Mouse (Mus musculus): ENCODE measurements at regions not wholly inside any gene's neighbourhood (a gene's known extent, or its start where the extent isn't known, plus 50 kb on each side); places are given as distances from the start of the nearest gene placed in this dataset.

DNA sequence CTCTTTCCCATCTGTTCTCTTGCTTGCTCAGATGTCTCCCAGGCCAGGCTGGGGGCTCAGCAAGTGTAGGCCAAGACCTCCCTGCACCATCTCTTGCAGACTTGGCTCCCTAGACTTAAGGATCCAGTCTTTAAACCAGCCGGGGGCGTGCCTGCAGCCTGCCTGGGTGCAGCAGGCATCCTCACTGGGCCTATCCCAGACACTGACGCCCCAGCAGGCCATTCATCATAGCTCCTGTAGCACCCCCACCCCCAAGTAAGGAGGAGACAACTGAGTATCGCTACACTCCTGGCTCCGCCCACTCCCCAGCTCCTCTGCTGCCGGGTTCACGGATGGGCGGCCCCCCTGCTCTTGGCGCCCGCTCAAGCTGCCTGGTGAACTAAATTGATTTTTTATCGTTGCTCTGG, 160.2 kb downstream of the Gm26897 start:
- peak overlapping the region; percentile 7 to 21; a peak in 2 of 4 replicates for H3K4me3 ChIP-seq (ENCODE audit: control insufficient read depth in 1 of 2, insufficient read depth in 1 of 2, low read depth in 1 of 2, low read length in 2 of 2)

DNA sequence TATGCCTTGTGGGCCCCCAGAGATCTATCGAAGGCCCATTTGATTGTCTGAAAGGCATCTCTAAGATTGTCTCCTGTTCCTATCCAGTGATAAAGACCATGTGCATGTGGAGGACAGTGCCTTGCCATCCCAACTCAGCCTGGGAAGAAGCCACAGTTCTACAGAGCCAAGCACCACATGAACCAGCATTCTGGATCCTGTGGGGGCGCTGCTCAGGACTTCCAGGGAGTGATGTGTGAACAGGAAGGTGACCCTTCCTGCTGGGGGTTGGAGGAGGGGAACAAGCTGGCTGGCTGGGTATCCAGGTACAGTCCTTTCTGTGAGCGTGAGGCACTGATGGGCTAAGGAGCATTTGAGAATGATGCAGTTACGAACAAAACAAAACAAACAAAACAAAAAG, 163.8 kb downstream of the Gm26897 start:
- no peak for ATAC-seq (ENCODE audit: insufficient number of reproducible peaks, insufficient read depth, low FRiP score, low read depth)
- H3K36me3 ChIP-seq (ENCODE audit: control insufficient read depth, insufficient read depth, low read length): no peaks in the 10 kb centered on the region
- no peak overlapping the region for H3K27ac ChIP-seq (replicated peaks in 1 of 2; ENCODE audit: control insufficient read depth in 1 of 2, insufficient read depth in 1 of 2, low read depth in 2 of 2, low read length in 2 of 2)
- peaks cover 22% of the 10 kb centered on the region for H3K27me3 ChIP-seq (ENCODE audit: control insufficient read depth, insufficient read depth, low read length)
- no peak overlapping the region for H3K9ac ChIP-seq (ENCODE audit: low read length)
- 46% methylated on average over 4 of the region's 4 CpGs for WGBS
- H3K4me2 ChIP-seq (ENCODE audit: low read length): no peak overlapping the region
- H3K9me3 ChIP-seq (ENCODE audit: control insufficient read depth, low read length): no peaks in the 10 kb centered on the region
- no peak overlapping the region for H3K4me3 ChIP-seq (ENCODE audit: control insufficient read depth in 1 of 2, insufficient read depth in 1 of 2, low read depth in 1 of 2, low read length in 2 of 2)
- H3K4me1 ChIP-seq (ENCODE audit: control insufficient read depth in 2 of 2, insufficient read depth in 2 of 2, low read length in 2 of 2): peaks cover 7 to 8% of the 10 kb centered on the region in 2 experiments; a peak in 3 of 4 replicates

More for the DNA sequence above, 160.2 kb downstream of the Gm26897 start:
- Histone ChIP-seq H3K27ac (replicated peaks in 1 of 2; ENCODE audit: control insufficient read depth in 1 of 2, insufficient read depth in 1 of 2, low read depth in 2 of 2, low read length in 2 of 2) (no peak overlapping the region), H3K4me2 (ENCODE audit: low read length) (peak overlapping the region; percentile 55), H3K36me3 (ENCODE audit: control insufficient read depth, insufficient read depth, low read length) (no peaks in the 10 kb centered on the region), H3K4me1 (ENCODE audit: control insufficient read depth in 2 of 2, insufficient read depth in 2 of 2, low read length in 2 of 2) (peaks cover 11 to 12% of the 10 kb centered on the region in 2 experiments; a peak in 3 of 4 replicates), H3K9me3 (ENCODE audit: control insufficient read depth, low read length) (no peaks in the 10 kb centered on the region), H3K9ac (ENCODE audit: low read length) (no peak overlapping the region), H3K27me3 (ENCODE audit: control insufficient read depth, insufficient read depth, low read length) (peaks cover 10% of the 10 kb centered on the region)
- ATAC-seq (ENCODE audit: insufficient number of reproducible peaks, insufficient read depth, low FRiP score, low read depth): peak; percentile 51
- 1% methylated on average over 11 of the region's 11 CpGs for WGBS

DNA sequence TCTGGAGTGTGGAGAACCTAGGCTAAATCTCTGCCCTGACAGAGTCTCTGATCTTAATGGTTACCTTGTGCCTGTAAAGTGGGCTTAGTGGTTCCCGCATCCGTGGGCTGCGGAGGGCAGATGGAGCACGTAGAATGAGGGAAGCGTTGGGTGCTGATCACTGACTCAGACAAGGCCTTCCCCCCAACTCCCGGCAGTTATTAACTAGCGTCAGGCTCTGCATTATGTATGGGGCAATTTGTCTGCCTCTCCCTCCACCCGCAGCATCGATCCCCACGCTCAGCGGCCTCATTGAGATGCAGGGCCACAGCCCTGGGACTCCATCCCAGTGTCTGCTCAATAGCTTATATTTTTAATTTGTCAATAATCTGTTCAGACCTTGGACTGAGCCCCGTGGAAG, 164.8 kb downstream of the Gm26897 start:
- no peak overlapping the region for H3K9ac ChIP-seq (ENCODE audit: low read length)
- WGBS: 70% methylated on average over 12 of the region's 12 CpGs
- peaks cover 7 to 8% of the 10 kb centered on the region in 2 experiments; a peak in 3 of 4 replicates for H3K4me1 ChIP-seq (ENCODE audit: control insufficient read depth in 2 of 2, insufficient read depth in 2 of 2, low read length in 2 of 2)
- H3K9me3 ChIP-seq (ENCODE audit: control insufficient read depth, low read length): no peaks in the 10 kb centered on the region
- ATAC-seq (ENCODE audit: insufficient number of reproducible peaks, insufficient read depth, low FRiP score, low read depth): no peak
- no peak overlapping the region for H3K27ac ChIP-seq (replicated peaks in 1 of 2; ENCODE audit: control insufficient read depth in 1 of 2, insufficient read depth in 1 of 2, low read depth in 2 of 2, low read length in 2 of 2)
- H3K27me3 ChIP-seq (ENCODE audit: control insufficient read depth, insufficient read depth, low read length): peaks cover 22% of the 10 kb centered on the region
- no peak overlapping the region for H3K4me2 ChIP-seq (ENCODE audit: low read length)
- no peak overlapping the region for H3K4me3 ChIP-seq (ENCODE audit: control insufficient read depth in 1 of 2, insufficient read depth in 1 of 2, low read depth in 1 of 2, low read length in 2 of 2)
- H3K36me3 ChIP-seq (ENCODE audit: control insufficient read depth, insufficient read depth, low read length): no peaks in the 10 kb centered on the region

DNA sequence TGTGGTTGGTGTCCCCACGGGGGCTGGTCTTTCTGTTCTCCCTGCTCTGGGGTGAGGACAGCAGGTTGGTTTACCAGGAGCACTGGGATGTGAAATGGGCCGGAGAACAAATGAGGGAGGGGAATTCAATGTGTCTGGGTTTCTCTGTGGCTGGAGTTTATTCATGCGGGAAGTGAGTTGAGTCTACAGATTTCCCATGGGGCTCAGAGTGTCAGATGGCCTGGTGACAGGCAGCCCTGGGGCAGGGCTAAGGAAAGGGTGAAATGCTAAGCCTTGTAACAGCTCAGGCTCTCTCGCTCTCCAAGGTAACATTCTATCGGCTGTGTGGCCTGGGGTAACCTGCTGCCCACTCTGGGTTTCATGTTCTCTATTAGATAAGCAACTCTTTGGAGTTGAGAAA, 167.5 kb downstream of the Gm26897 start:
- WGBS: 41% methylated on average over 5 of the region's 5 CpGs

DNA sequence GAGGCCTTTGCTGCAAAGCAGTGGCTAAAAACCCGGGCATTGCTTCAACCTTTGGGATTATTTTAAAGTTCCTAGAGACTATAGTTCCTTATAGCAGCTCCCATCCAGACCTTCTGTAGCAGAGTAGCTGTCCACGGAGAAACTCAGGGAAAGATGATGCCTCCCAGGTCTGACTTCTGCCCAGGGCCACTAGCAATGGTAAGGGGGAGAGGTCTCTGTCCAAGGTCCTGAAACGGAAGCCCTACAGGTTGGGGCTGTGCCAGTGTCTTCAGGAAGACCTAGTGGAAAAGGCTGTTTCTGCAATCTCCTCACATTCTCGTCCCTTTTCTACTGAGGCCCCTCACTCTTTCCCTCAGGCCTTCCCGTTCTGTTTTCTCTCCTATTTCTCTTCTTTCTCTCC, 168.0 kb downstream of the Gm26897 start:
- 22% methylated on average over 5 of the region's 5 CpGs for WGBS
- ATAC-seq (ENCODE audit: insufficient number of reproducible peaks, insufficient read depth, low FRiP score, low read depth): no peak

More for the DNA sequence above, 167.5 kb downstream of the Gm26897 start:
- no peaks in the 10 kb centered on the region for H3K4me1 ChIP-seq (ENCODE audit: control insufficient read depth in 2 of 2, insufficient read depth in 2 of 2, low read length in 2 of 2)
- H3K4me2 ChIP-seq (ENCODE audit: low read length): no peak overlapping the region
- ATAC-seq (ENCODE audit: insufficient number of reproducible peaks, insufficient read depth, low FRiP score, low read depth): no peak
- peaks cover 12% of the 10 kb centered on the region for H3K27me3 ChIP-seq (ENCODE audit: control insufficient read depth, insufficient read depth, low read length)
- H3K36me3 ChIP-seq (ENCODE audit: control insufficient read depth, insufficient read depth, low read length): no peaks in the 10 kb centered on the region
- no peak overlapping the region for H3K9ac ChIP-seq (ENCODE audit: low read length)
- no peak overlapping the region for H3K27ac ChIP-seq (replicated peaks in 1 of 2; ENCODE audit: control insufficient read depth in 1 of 2, insufficient read depth in 1 of 2, low read depth in 2 of 2, low read length in 2 of 2)
- H3K4me3 ChIP-seq (ENCODE audit: control insufficient read depth in 1 of 2, insufficient read depth in 1 of 2, low read depth in 1 of 2, low read length in 2 of 2): no peak overlapping the region
- no peaks in the 10 kb centered on the region for H3K9me3 ChIP-seq (ENCODE audit: control insufficient read depth, low read length)

DNA sequence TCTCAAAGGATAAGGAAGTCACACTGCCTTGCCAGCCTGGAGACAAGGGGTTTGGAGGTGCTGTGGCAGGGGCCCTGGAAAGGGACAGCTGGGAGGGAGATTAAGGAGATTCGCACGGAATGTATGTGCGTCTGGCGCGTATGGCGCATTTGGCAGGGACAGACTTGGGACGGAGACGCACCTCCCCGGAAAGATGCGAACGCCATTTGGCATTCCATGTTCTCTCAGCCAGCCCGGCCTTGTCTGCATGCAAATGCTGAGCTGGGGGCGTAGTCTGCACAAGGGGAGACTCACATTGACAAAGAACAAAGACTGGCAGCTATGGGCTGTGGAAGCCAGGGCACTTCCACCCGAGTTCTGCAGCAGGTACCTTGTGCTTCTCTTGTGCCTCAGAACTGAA, 174.4 kb downstream of the Gm26897 start:
- ATAC-seq (ENCODE audit: insufficient number of reproducible peaks, insufficient read depth, low FRiP score, low read depth): no peak
- peaks cover 5% of the 10 kb centered on the region; the same call in 1 of the 2 replicates for H3K9me3 ChIP-seq (ENCODE audit: control insufficient read depth, low read length)
- no peaks in the 10 kb centered on the region for H3K36me3 ChIP-seq (ENCODE audit: control insufficient read depth, insufficient read depth, low read length)
- H3K4me3 ChIP-seq (ENCODE audit: control insufficient read depth in 1 of 2, insufficient read depth in 1 of 2, low read depth in 1 of 2, low read length in 2 of 2): no peak overlapping the region
- peaks cover 18% of the 10 kb centered on the region for H3K27me3 ChIP-seq (ENCODE audit: control insufficient read depth, insufficient read depth, low read length)
- H3K27ac ChIP-seq (replicated peaks in 1 of 2; ENCODE audit: control insufficient read depth in 1 of 2, insufficient read depth in 1 of 2, low read depth in 2 of 2, low read length in 2 of 2): no peak overlapping the region
- no peaks in the 10 kb centered on the region for H3K4me1 ChIP-seq (ENCODE audit: control insufficient read depth in 2 of 2, insufficient read depth in 2 of 2, low read length in 2 of 2)
- WGBS: 83% methylated on average over 14 of the region's 14 CpGs
- H3K9ac ChIP-seq (ENCODE audit: low read length): no peak overlapping the region
- H3K4me2 ChIP-seq (ENCODE audit: low read length): no peak overlapping the region

More for the DNA sequence above, 168.0 kb downstream of the Gm26897 start:
- no peak overlapping the region for H3K4me2 ChIP-seq (ENCODE audit: low read length)
- H3K9ac ChIP-seq (ENCODE audit: low read length): no peak overlapping the region
- H3K27me3 ChIP-seq (ENCODE audit: control insufficient read depth, insufficient read depth, low read length): peaks cover 12% of the 10 kb centered on the region
- no peaks in the 10 kb centered on the region for H3K4me1 ChIP-seq (ENCODE audit: control insufficient read depth in 2 of 2, insufficient read depth in 2 of 2, low read length in 2 of 2)
- H3K27ac ChIP-seq (replicated peaks in 1 of 2; ENCODE audit: control insufficient read depth in 1 of 2, insufficient read depth in 1 of 2, low read depth in 2 of 2, low read length in 2 of 2): no peak overlapping the region
- no peak overlapping the region for H3K4me3 ChIP-seq (ENCODE audit: control insufficient read depth in 1 of 2, insufficient read depth in 1 of 2, low read depth in 1 of 2, low read length in 2 of 2)
- H3K9me3 ChIP-seq (ENCODE audit: control insufficient read depth, low read length): no peaks in the 10 kb centered on the region
- no peaks in the 10 kb centered on the region for H3K36me3 ChIP-seq (ENCODE audit: control insufficient read depth, insufficient read depth, low read length)

DNA sequence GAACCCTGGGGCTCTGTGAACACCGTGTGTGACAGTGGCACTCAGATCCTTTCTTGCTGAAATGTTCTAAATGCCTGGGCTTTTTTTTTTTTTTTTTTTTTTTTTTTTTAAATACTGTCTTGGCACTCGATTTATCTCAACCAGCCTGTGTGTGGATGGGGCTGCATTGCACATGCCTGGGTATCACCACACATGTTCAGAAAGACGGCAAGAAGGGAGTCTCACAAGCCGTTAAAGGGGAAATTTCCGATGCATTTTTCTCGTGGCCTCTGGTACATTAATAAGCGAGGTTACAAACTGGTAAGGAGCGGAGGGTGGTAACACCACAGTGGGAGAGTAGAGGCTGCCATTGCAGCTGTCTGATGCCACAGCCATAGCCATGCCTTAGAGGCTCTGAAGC, 176.8 kb downstream of the Gm26897 start:
- ATAC-seq (ENCODE audit: insufficient number of reproducible peaks, insufficient read depth, low FRiP score, low read depth): no peak
- Histone ChIP-seq H3K4me1 (ENCODE audit: control insufficient read depth in 2 of 2, insufficient read depth in 2 of 2, low read length in 2 of 2) (no peaks in the 10 kb centered on the region), H3K27ac (replicated peaks in 1 of 2; ENCODE audit: control insufficient read depth in 1 of 2, insufficient read depth in 1 of 2, low read depth in 2 of 2, low read length in 2 of 2) (no peak overlapping the region), H3K9ac (ENCODE audit: low read length) (no peak overlapping the region), H3K36me3 (ENCODE audit: control insufficient read depth, insufficient read depth, low read length) (no peaks in the 10 kb centered on the region), H3K9me3 (ENCODE audit: control insufficient read depth, low read length) (peaks cover 9% of the 10 kb centered on the region; the same call in 1 of the 2 replicates), H3K4me3 (ENCODE audit: control insufficient read depth in 1 of 2, insufficient read depth in 1 of 2, low read depth in 1 of 2, low read length in 2 of 2) (no peak overlapping the region), H3K27me3 (ENCODE audit: control insufficient read depth, insufficient read depth, low read length) (peaks cover 18% of the 10 kb centered on the region), H3K4me2 (ENCODE audit: low read length) (no peak overlapping the region)
- WGBS: 63% methylated on average over 8 of the region's 8 CpGs

DNA sequence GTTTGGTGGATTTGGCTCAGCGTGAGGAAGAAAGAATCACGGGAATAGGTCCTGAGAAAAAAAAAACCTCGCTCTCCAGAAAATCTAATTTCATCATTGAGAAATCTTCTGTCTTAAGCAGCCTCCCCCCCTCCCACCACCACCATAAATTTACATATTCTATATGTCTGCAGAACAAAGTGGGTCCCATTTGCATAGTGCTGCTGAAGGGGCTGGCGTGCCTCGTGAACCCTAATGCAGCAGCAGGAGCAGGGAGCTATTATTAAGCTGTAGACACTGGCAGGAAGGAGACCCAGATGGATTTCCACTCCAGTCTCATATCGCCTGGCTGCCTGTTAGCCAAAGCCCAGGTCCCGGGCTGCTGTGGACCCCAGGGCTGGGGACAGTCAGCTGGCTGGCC, 179.6 kb downstream of the Gm26897 start:
- Histone ChIP-seq H3K27me3 (ENCODE audit: control insufficient read depth, insufficient read depth, low read length) (peaks cover 20% of the 10 kb centered on the region), H3K9ac (ENCODE audit: low read length) (no peak overlapping the region), H3K27ac (replicated peaks in 1 of 2; ENCODE audit: control insufficient read depth in 1 of 2, insufficient read depth in 1 of 2, low read depth in 2 of 2, low read length in 2 of 2) (no peak overlapping the region), H3K4me2 (ENCODE audit: low read length) (no peak overlapping the region), H3K36me3 (ENCODE audit: control insufficient read depth, insufficient read depth, low read length) (no peaks in the 10 kb centered on the region), H3K4me1 (ENCODE audit: control insufficient read depth in 2 of 2, insufficient read depth in 2 of 2, low read length in 2 of 2) (no peaks in the 10 kb centered on the region), H3K9me3 (ENCODE audit: control insufficient read depth, low read length) (peaks cover 9% of the 10 kb centered on the region; the same call in 1 of the 2 replicates), H3K4me3 (ENCODE audit: control insufficient read depth in 1 of 2, insufficient read depth in 1 of 2, low read depth in 1 of 2, low read length in 2 of 2) (no peak overlapping the region)
- no peak for ATAC-seq (ENCODE audit: insufficient number of reproducible peaks, insufficient read depth, low FRiP score, low read depth)
- 69% methylated on average over 7 of the region's 7 CpGs for WGBS
